Mouse (Mus musculus) forebrain, postnatal 0 days (tissue): ENCODE results near the gene Itprid2. TPM values are rescaled to one million over a fixed set of nuclear protein-coding genes. Genes with fewer than 3 reads are reported as not detected.

Source experiments
- ATAC-seq: fragments of 200-750 bp; cut with Nextera tagmentation; 2 replicates; pipeline ENCODE4 v1.8.0; 2017; ENCODE audit warnings: mild to moderate bottlenecking, moderate library complexity
- DNase-seq: peaks from one replicate; pipeline ENCODE4 v3.0.0-alpha.2; 2015
- H3K27ac ChIP-seq: fragments of 300-500 bp; sonication (generic); 2 replicates; pipeline ENCODE4 v1.5.1; 2014; ENCODE audit warnings: low read depth, mild to moderate bottlenecking, antibody characterized with exemption, low read length, moderate library complexity, mixed read lengths
- H3K27me3 ChIP-seq: fragments of 300-500 bp; sonication (generic); 2 replicates; pipeline ENCODE4 v1.6.1; 2014; ENCODE audit warnings: mild to moderate bottlenecking, low read length, mixed read lengths; ENCODE audit not compliant: insufficient read depth
- H3K36me3 ChIP-seq: fragments of 300-500 bp; sonication (generic); 2 replicates; pipeline ENCODE4 v1.6.1; 2014; ENCODE audit warnings: mild to moderate bottlenecking, moderate library complexity; ENCODE audit not compliant: insufficient read depth
- H3K4me1 ChIP-seq: fragments of 300-500 bp; sonication (generic); 2 replicates; pipeline ENCODE4 v1.6.1; 2014; ENCODE audit warnings: antibody characterized with exemption; ENCODE audit not compliant: insufficient read depth
- H3K4me2 ChIP-seq: fragments of 300-500 bp; sonication (generic); 2 replicates; pipeline ENCODE4 v1.6.1; 2014; ENCODE audit warnings: low read depth, mild to moderate bottlenecking, moderate library complexity
- H3K4me3 ChIP-seq: fragments of 300-500 bp; sonication (generic); 2 replicates; pipeline ENCODE4 v1.5.1; 2014; ENCODE audit warnings: low read depth, low read length, mixed read lengths
- H3K9ac ChIP-seq: fragments of 300-500 bp; sonication (generic); 2 replicates; pipeline ENCODE4 v1.6.1; 2014; ENCODE audit warnings: mild to moderate bottlenecking
- H3K9me3 ChIP-seq: fragments of 300-500 bp; sonication (generic); 2 replicates; pipeline ENCODE4 v1.6.1; 2016; ENCODE audit warnings: low read length
- CTCF ChIP-seq: sonication (generic); IDR thresholded peaks from 2 replicates; pipeline ENCODE4 v1.5.1; 2016; ENCODE audit warnings: antibody characterized with exemption, control low read depth, low read depth
- WGBS: fragments of 180-500 bp; shearing (Covaris S2); extraction: QIAGEN DNeasy Blood & Tissue Kit; methylation state at CpG from one replicate; pipeline ENCODE4 v1.1.7; 2014; 5-methylcytosine and 5-hydroxymethylcytosine counted together
- polyA plus RNA-seq: library from polyadenylated mRNA; unstranded; fragments of >200 nt; fragmentation: Nextera tagmentation; extraction: Ambion mirVana; gene quantifications from 2 replicates; pipeline ENCODE4 v1.2.1, GENCODE M21; 2015
- total RNA-seq: library from RNA; depleted of rRNA; stranded (reverse); fragments of >200 nt; gene quantifications from 2 replicates; pipeline ENCODE4 v1.2.3, GENCODE M21; 2014; rRNA removed

The Itprid2 gene
- total and polyA plus RNA-seq, 2 experiments from 2014 or later, result 3.7 to 9.7 TPM

GRCm38 (mm10) chr2:79713662-79714091 is 78.5 kb downstream of the Itprid2 start:
- no peak for TF ChIP-seq CTCF
- Histone ChIP-seq H3K36me3 (no peaks in the 10 kb centered on the region), H3K9ac (no peak overlapping the region)

DNA sequence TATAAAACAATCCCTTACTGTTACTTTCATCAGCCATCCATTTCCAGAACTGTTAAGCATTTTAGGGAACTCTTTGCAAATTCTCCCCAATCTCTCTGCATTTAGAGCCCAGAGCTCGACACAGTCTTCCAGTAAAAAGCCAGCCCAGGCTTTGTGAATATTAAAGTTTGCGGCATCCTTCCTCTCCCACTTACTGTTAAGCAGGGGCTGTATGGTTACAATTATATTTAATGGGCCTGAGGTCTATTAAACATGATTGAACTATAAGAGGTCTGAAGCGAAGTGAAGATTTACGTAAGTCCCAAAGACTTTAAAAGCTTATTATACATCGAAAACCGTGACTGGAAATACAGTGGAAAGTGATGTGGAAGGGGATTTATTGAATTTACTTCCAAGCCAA is 79.6 kb downstream of the Itprid2 start:
- no peak for DNase-seq
- no peaks in the 10 kb centered on the region for H3K4me1 ChIP-seq
- H3K27ac ChIP-seq, result no peak overlapping the region
- H3K9ac ChIP-seq, result no peak overlapping the region
- ATAC-seq, result no peak
- no peaks in the 10 kb centered on the region for H3K36me3 ChIP-seq
- no peak overlapping the region for H3K4me2 ChIP-seq
- no peak for TF ChIP-seq CTCF
- no peaks in the 10 kb centered on the region for H3K27me3 ChIP-seq
- no peak overlapping the region for H3K4me3 ChIP-seq
- 80% methylated on average over 6 of the region's 6 CpGs for WGBS
- H3K9me3 ChIP-seq, result no peaks in the 10 kb centered on the region

More at GRCm38 (mm10) chr2:79713662-79714091, 78.5 kb downstream of the Itprid2 start:
- 84% methylated on average over 3 of the region's 3 CpGs for WGBS
- no peak overlapping the region for H3K4me2 ChIP-seq
- H3K27me3 ChIP-seq, result no peaks in the 10 kb centered on the region
- DNase-seq, result no peak
- no peak overlapping the region for H3K27ac ChIP-seq
- no peaks in the 10 kb centered on the region for H3K9me3 ChIP-seq
- ATAC-seq, result no peak
- no peak overlapping the region for H3K4me3 ChIP-seq
- H3K4me1 ChIP-seq, result no peaks in the 10 kb centered on the region

DNA sequence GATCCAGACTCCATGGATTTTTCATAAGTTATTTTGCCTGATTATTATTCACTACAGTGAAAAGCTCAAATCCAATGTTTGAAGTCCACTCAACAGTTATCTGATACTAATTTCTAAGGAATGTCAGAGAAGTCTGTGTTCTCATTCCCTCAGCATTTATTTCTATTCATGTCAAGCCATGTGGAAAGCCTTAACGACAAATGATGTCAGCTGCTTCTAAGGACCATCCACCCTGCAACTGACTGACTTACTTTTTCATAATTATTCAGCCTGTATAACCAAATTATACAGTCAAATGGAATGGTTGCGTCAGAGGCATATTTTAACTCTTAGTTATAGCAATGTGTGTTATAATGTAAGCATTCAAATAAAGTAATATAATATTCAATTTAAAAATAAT is 80.8 kb downstream of the Itprid2 start:
- ATAC-seq (no peak), DNase-seq (no peak)
- H3K27ac ChIP-seq, result no peak overlapping the region
- no peak overlapping the region for H3K4me2 ChIP-seq
- no peaks in the 10 kb centered on the region for H3K4me1 ChIP-seq
- TF ChIP-seq CTCF, result no peak
- no peaks in the 10 kb centered on the region for H3K9me3 ChIP-seq
- no peaks in the 10 kb centered on the region for H3K27me3 ChIP-seq
- WGBS, result 19% methylated on average over 2 of the region's 2 CpGs
- no peak overlapping the region for H3K4me3 ChIP-seq
- H3K36me3 ChIP-seq, result no peaks in the 10 kb centered on the region
- no peak overlapping the region for H3K9ac ChIP-seq

DNA sequence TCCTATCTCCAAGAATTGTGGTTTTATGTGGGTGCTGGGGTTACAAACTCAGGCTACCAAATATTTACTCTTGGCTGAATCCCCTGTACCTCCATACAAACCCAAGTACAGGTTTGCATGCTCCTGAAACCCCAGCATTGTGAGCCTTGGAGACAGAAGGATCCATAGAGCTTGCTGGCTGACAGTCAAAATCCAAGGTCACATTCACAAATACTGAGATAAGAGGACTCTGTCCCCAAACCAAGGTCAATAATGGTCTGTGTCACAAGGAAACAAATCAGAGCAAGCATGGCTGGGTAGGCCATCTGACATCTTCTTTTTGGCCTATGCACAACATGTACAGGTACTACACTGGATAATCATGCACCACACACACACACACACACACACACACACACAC is 82.7 kb downstream of the Itprid2 start:
- Histone ChIP-seq H3K27me3 (no peaks in the 10 kb centered on the region), H3K27ac (no peak overlapping the region), H3K4me3 (no peak overlapping the region), H3K9ac (no peak overlapping the region), H3K4me1 (no peaks in the 10 kb centered on the region), H3K36me3 (no peaks in the 10 kb centered on the region), H3K9me3 (no peaks in the 10 kb centered on the region), H3K4me2 (no peak overlapping the region)
- TF ChIP-seq CTCF, result no peak
- ATAC-seq (no peak), DNase-seq (no peak)

- WGBS, result 72% methylated on average over 1 of the region's 1 CpGs
- Histone ChIP-seq H3K36me3 (no peaks in the 10 kb centered on the region), H3K9ac (no peak overlapping the region), H3K27ac (no peak overlapping the region), H3K9me3 (no peaks in the 10 kb centered on the region), H3K4me3 (no peak overlapping the region), H3K4me1 (no peaks in the 10 kb centered on the region), H3K4me2 (no peak overlapping the region), H3K27me3 (no peaks in the 10 kb centered on the region)
- ATAC-seq, result no peak
- TF ChIP-seq CTCF, result no peak
- DNase-seq, result no peak
These were observed 87.3 kb downstream of the Itprid2 start for GRCm38 (mm10) chr2:79722415-79722814.

Other genes with a start within 250 kb of the Itprid2 start
- gene Neurod1, start 178.6 kb upstream of the Itprid2 start, total RNA-seq, result 14.2 and 15.9 TPM in 2 replicates
- 29.8 and 43.0 TPM in 2 replicates for gene Neurod1, start 178.6 kb upstream of the Itprid2 start, polyA plus RNA-seq
- gene Cerkl, start 178.6 kb upstream of the Itprid2 start, total RNA-seq, result 0.15 and 0.52 TPM in 2 replicates
- gene Cerkl, start 178.6 kb upstream of the Itprid2 start, polyA plus RNA-seq, result 1.1 and 1.2 TPM in 2 replicates
- gene Ppp1r1c, start 72.4 kb downstream of the Itprid2 start, total RNA-seq, result 1.4 TPM in 1 of 2 replicates, not detected in the other
- 0.19 and 0.33 TPM in 2 replicates for gene Ppp1r1c, start 72.4 kb downstream of the Itprid2 start, polyA plus RNA-seq